Mouse (Mus musculus): Measurements from ENCODE around the gene Coro6. TPM values are rescaled to one million over a fixed set of nuclear protein-coding genes. Genes with fewer than 3 reads are reported as not detected.

Coro6 gene
- total and polyA plus RNA-seq, 3 experiments: 0.04 to 0.18 TPM; not detected in 1

DNA sequence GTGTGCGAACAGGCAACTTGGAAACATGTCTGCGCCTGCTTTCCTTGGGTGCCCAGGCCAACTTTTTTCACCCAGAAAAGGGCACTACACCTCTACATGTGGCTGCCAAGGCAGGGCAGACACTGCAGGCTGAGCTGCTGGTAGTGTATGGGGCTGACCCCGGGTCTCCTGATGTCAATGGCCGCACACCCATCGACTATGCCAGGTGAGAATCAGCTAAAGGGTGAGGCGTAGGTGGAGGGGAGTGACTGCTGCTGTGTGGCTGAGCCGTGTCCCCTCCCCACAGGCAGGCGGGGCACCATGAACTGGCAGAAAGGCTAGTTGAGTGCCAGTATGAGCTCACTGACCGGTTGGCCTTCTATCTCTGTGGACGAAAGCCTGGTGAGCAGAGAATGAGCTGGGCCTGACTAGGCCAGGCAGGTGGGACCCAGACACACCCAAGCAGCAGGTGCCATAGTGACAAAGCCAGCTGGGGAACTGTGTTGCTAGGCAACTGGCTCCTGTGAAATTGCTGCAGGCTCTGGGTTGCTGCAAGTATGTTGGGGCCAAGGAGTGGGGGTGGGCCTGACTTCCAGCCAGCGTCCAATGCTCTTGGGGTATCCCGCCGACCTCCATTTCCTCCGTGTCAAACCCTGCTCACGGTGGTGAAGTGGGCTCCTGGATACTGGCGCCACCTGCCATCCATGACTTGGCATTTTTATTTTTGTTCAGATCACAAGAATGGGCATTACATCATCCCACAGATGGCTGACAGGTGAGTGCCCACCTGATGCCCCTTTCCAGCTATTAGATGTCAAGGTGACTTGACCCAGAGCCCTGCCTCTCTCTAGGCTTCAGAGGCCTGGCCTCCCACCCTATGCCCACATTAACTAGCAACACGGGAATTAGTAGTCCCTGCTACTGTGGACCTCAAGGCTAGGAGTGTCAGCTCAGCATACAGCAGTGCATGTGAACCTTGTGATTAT is 38.4 kb downstream of the Coro6 start:
- Histone ChIP-seq H3K4me3 (ENCODE audit: control insufficient read depth in 1 of 2, insufficient read depth in 1 of 2, low read depth in 2 of 2, low read length in 2 of 2) (no peak overlapping the region), H3K9ac (ENCODE audit: control insufficient read depth, low read depth, low read length, poor library complexity, severe bottlenecking) (no peak overlapping the region), H3K36me3 (ENCODE audit: control insufficient read depth in 1 of 2, insufficient read depth in 2 of 2, low read length in 2 of 2) (peaks cover 0 to 1% of the 10 kb centered on the region in 2 experiments; a peak in 1 of 4 replicates), H3K9me3 (replicated peaks; ENCODE audit: insufficient read depth, low read length) (no peaks in the 10 kb centered on the region), H3K4me1 (ENCODE audit: control insufficient read depth in 1 of 2, insufficient read depth in 2 of 2, low read length in 2 of 2) (0 out of 4 replicates have a peak, but pooled peaks cover 0 to 2% of the 10 kb centered on the region in 2 experiments), H3K79me2 (ENCODE audit: control insufficient read depth, insufficient read depth, low read length, poor library complexity) (peaks cover 23% of the 10 kb centered on the region; the same call in 1 of the 2 replicates), H3K27me3 (ENCODE audit: control insufficient read depth in 1 of 2, insufficient read depth in 2 of 2, low read length in 2 of 2) (no peaks in the 10 kb centered on the region), H3K27ac (ENCODE audit: control insufficient read depth, low read depth, low read length) (no peak overlapping the region)
- DNase-seq (ENCODE audit: low read depth, low spot score): no peak
- no peak for TF ChIP-seq JUND (IDR thresholded peaks at IDR 0.05; ENCODE audit: low read depth, low read length)
- TF ChIP-seq TCF12 (IDR thresholded peaks at IDR 0.05; ENCODE audit: low read depth, low read length): no peak
- TF ChIP-seq MAX (IDR thresholded peaks at IDR 0.05; ENCODE audit: low read length): no peak
- no peak for TF ChIP-seq TBP (IDR thresholded peaks at IDR 0.05; ENCODE audit: low read depth, low read length)
- TF ChIP-seq HCFC1 (IDR thresholded peaks at IDR 0.05; ENCODE audit: low read depth, low read length): no peak
- no peak for TF ChIP-seq CTCF (IDR thresholded peaks at IDR 0.05 in 2 of 3, conservative IDR thresholded peaks at IDR 0.05 in 1 of 3; ENCODE audit: control insufficient read depth in 1 of 3, insufficient read depth in 1 of 3, low read depth in 2 of 3, low read length in 3 of 3, poor library complexity in 1 of 3, severe bottlenecking in 1 of 3)
- no peak for TF ChIP-seq SMC3 (IDR thresholded peaks at IDR 0.05; ENCODE audit: low read depth, low read length)
- no peak for TF ChIP-seq ZMIZ1 (IDR thresholded peaks at IDR 0.05; ENCODE audit: low read depth, low read length)
- TF ChIP-seq NELFE (IDR thresholded peaks at IDR 0.05; ENCODE audit: low read depth, low read length): no peak
- no peak for TF ChIP-seq RAD21 (IDR thresholded peaks at IDR 0.05; ENCODE audit: low read depth, low read length)
- TF ChIP-seq ZNF384 (IDR thresholded peaks at IDR 0.05; ENCODE audit: low read depth, low read length): no peak
- TF ChIP-seq ELF1 (IDR thresholded peaks at IDR 0.05; ENCODE audit: low read depth, low read length): no peak
- no peak for TF ChIP-seq USF1 (IDR thresholded peaks at IDR 0.05; ENCODE audit: low read depth, low read length)
- no peak for TF ChIP-seq NRF1 (IDR thresholded peaks at IDR 0.05; ENCODE audit: insufficient read depth, low read depth, low read length, poor library complexity, severe bottlenecking)
- TF ChIP-seq MEF2A (IDR thresholded peaks at IDR 0.05; ENCODE audit: extremely low read depth, insufficient replicate concordance, low read depth, low read length, poor library complexity, severe bottlenecking): no peak
- TF ChIP-seq MXI1 (IDR thresholded peaks at IDR 0.05; ENCODE audit: low read depth, low read length): no peak

GRCm38 (mm10) chr11:77501392-77501791 is 39.2 kb downstream of the Coro6 start:
- Histone ChIP-seq H3K4me3 (ENCODE audit: control insufficient read depth in 1 of 2, insufficient read depth in 1 of 2, low read depth in 2 of 2, low read length in 2 of 2) (no peak overlapping the region), H3K9ac (ENCODE audit: control insufficient read depth, low read depth, low read length, poor library complexity, severe bottlenecking) (no peak overlapping the region), H3K79me2 (ENCODE audit: control insufficient read depth, insufficient read depth, low read length, poor library complexity) (peaks cover 17% of the 10 kb centered on the region; the same call in 1 of the 2 replicates), H3K4me1 (ENCODE audit: control insufficient read depth in 1 of 2, insufficient read depth in 2 of 2, low read length in 2 of 2) (no peaks in the 10 kb centered on the region), H3K27ac (ENCODE audit: control insufficient read depth, low read depth, low read length) (no peak overlapping the region), H3K27me3 (ENCODE audit: control insufficient read depth in 1 of 2, insufficient read depth in 2 of 2, low read length in 2 of 2) (no peaks in the 10 kb centered on the region), H3K36me3 (ENCODE audit: control insufficient read depth in 1 of 2, insufficient read depth in 2 of 2, low read length in 2 of 2) (peaks cover 0 to 1% of the 10 kb centered on the region in 2 experiments; a peak in 1 of 4 replicates), H3K9me3 (replicated peaks; ENCODE audit: insufficient read depth, low read length) (no peaks in the 10 kb centered on the region)
- DNase-seq (ENCODE audit: low read depth, low spot score): peak; percentile 89
- TF ChIP-seq ZNF384 (IDR thresholded peaks at IDR 0.05; ENCODE audit: low read depth, low read length) (no peak), POLR2AphosphoS5 (IDR thresholded peaks at IDR 0.05; ENCODE audit: borderline replicate concordance, low read depth, low read length) (no peak), MAZ (IDR thresholded peaks at IDR 0.05; ENCODE audit: low read depth, low read length) (no peak), SIN3A (IDR thresholded peaks at IDR 0.05; ENCODE audit: low read length) (no peak), SMC3 (IDR thresholded peaks at IDR 0.05; ENCODE audit: low read depth, low read length) (peak; percentile 84), CTCF (IDR thresholded peaks at IDR 0.05 in 2 of 3, conservative IDR thresholded peaks at IDR 0.05 in 1 of 3; ENCODE audit: control insufficient read depth in 1 of 3, insufficient read depth in 1 of 3, low read depth in 2 of 3, low read length in 3 of 3, poor library complexity in 1 of 3, severe bottlenecking in 1 of 3) (peak; percentile 91 to 98 (median 95)), POLR2AphosphoS2 (IDR thresholded peaks at IDR 0.05; ENCODE audit: low read length) (no peak), CHD2 (IDR thresholded peaks at IDR 0.05; ENCODE audit: low read length) (no peak), RAD21 (IDR thresholded peaks at IDR 0.05; ENCODE audit: low read depth, low read length) (peak; percentile 59), KAT2A (conservative IDR thresholded peaks at IDR 0.05; ENCODE audit: low read depth, low read length) (no peak), USF2 (IDR thresholded peaks at IDR 0.05; ENCODE audit: borderline replicate concordance in 1 of 2, insufficient read depth in 1 of 2, low read depth in 1 of 2, low read length in 2 of 2) (no peak), MAFK (IDR thresholded peaks at IDR 0.05; ENCODE audit: borderline replicate concordance, low read depth, low read length) (no peak), ELF1 (IDR thresholded peaks at IDR 0.05; ENCODE audit: low read depth, low read length) (no peak), USF1 (IDR thresholded peaks at IDR 0.05; ENCODE audit: low read depth, low read length) (no peak), JUND (IDR thresholded peaks at IDR 0.05; ENCODE audit: low read depth, low read length) (no peak), NRF1 (IDR thresholded peaks at IDR 0.05; ENCODE audit: insufficient read depth, low read depth, low read length, poor library complexity, severe bottlenecking) (no peak), POLR2A (IDR thresholded peaks at IDR 0.05; ENCODE audit: control insufficient read depth in 1 of 2, insufficient read depth in 1 of 2, low read depth in 1 of 2, low read length in 2 of 2, poor library complexity in 1 of 2) (no peak), MYB (IDR thresholded peaks at IDR 0.05; ENCODE audit: low read depth, low read length) (no peak), ZMIZ1 (IDR thresholded peaks at IDR 0.05; ENCODE audit: low read depth, low read length) (no peak), TBP (IDR thresholded peaks at IDR 0.05; ENCODE audit: low read depth, low read length) (no peak), RCOR1 (IDR thresholded peaks at IDR 0.05; ENCODE audit: low read depth, low read length) (no peak)
